Mouse (Mus musculus): ENCODE measurements at regions not wholly inside any gene's neighbourhood (a gene's known extent, or its start where the extent isn't known, plus 50 kb on each side); places are given as distances from the start of the nearest gene placed in this dataset.
"Not testable (repeated sequence)": the region's sequence is repeated elsewhere in the genome, so short reads cannot be mapped to it uniquely, and the experiment has no call there.

- ATAC-seq = peak; percentile 13; the same call in 1 of the 2 replicates
- WGBS (ENCODE audit: insufficient replicate concordance) = 67% methylated on average over 1 of the region's 1 CpGs
Observed at GRCm38 (mm10) chr5:97807171-97807570, 223.7 kb downstream of the Antxr2 start.

DNA sequence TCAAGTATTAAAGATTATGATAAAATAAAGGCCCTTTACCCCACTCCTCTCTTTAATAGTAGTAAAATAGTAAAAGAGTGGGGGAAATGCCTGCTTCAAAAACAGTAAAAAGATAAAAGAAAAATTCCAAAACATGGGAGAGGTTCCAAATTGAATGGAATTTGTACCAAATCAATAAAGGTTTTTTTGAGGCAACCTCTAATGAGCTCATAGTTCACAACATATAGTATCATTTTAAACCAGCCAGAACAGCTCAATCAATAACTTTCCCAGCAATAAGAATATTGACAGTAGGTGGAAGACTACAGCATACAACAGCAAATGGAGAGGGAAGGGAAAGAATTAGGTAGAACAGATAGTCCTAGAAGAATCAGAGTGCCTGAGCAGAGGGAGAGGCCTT is 224.1 kb downstream of the Antxr2 start:
- no peak for TF ChIP-seq CTCF (IDR thresholded peaks at IDR 0.05; ENCODE audit: low read depth)
- no peak for TF ChIP-seq EP300 (IDR thresholded peaks at IDR 0.05; ENCODE audit: low read depth)
- Histone ChIP-seq H3K9ac (replicated peaks) (no peak overlapping the region), H3K4me3 (ENCODE audit: low read depth, low read length) (no peak overlapping the region), H3K27ac (ENCODE audit: low read depth) (0 out of 2 replicates have a peak overlapping the region, but pooled peaks have one; percentile 16), H3K27me3 (ENCODE audit: insufficient read depth, low read length) (no peaks in the 10 kb centered on the region), H3K4me2 (ENCODE audit: low read depth, low read length) (no peak overlapping the region), H3K36me3 (replicated peaks; ENCODE audit: insufficient read depth, low read length) (no peaks in the 10 kb centered on the region), H3K4me1 (ENCODE audit: insufficient read depth) (no peaks in the 10 kb centered on the region), H3K9me3 (ENCODE audit: low read length) (no peaks in the 10 kb centered on the region)
- ATAC-seq (peak; percentile 62), DNase-seq (no peak)

More at GRCm38 (mm10) chr5:97807171-97807570, 223.7 kb downstream of the Antxr2 start:
- H3K4me3 ChIP-seq (ENCODE audit: low read depth, low read length) = no peak overlapping the region
- DNase-seq = no peak
- H3K4me2 ChIP-seq (ENCODE audit: low read depth, low read length) = no peak overlapping the region
- no peaks in the 10 kb centered on the region for H3K9me3 ChIP-seq (ENCODE audit: low read length)
- H3K9ac ChIP-seq (replicated peaks) = no peak overlapping the region
- no peaks in the 10 kb centered on the region for H3K4me1 ChIP-seq (ENCODE audit: insufficient read depth)
- H3K27me3 ChIP-seq (ENCODE audit: insufficient read depth, low read length) = no peaks in the 10 kb centered on the region
- TF ChIP-seq EP300 (IDR thresholded peaks at IDR 0.05; ENCODE audit: low read depth) (no peak), CTCF (IDR thresholded peaks at IDR 0.05; ENCODE audit: low read depth) (no peak)
- H3K36me3 ChIP-seq (replicated peaks; ENCODE audit: insufficient read depth, low read length) = no peaks in the 10 kb centered on the region
- H3K27ac ChIP-seq (ENCODE audit: low read depth) = 0 out of 2 replicates have a peak overlapping the region, but pooled peaks have one; percentile 16

DNA sequence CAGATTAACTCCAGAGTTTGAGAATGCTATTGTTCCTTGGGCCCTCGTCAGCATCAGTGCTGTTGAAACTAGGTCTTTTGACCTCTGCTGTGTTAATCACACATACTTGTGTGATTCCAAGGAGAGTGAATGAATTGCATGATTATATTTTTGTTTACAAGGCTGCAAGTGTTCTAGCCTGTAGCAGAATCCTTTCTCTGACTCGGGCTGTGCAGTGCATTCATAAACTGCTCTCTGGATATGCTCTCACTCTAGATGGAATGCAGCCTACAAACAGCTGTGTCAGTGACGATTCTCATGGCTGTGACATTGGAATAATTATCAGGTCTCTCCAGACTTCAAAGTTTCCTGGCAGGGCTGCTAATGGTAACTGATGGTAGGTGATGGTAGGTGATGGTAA is 230.8 kb downstream of the Antxr2 start:
- no peak overlapping the region for H3K4me2 ChIP-seq (ENCODE audit: low read depth, low read length)
- no peaks in the 10 kb centered on the region for H3K4me1 ChIP-seq (ENCODE audit: insufficient read depth)
- TF ChIP-seq EP300 (IDR thresholded peaks at IDR 0.05; ENCODE audit: low read depth) (no peak), CTCF (IDR thresholded peaks at IDR 0.05; ENCODE audit: low read depth) (no peak)
- no peaks in the 10 kb centered on the region for H3K36me3 ChIP-seq (replicated peaks; ENCODE audit: insufficient read depth, low read length)
- no peak for ATAC-seq
- no peak overlapping the region for H3K27ac ChIP-seq (ENCODE audit: low read depth)
- DNase-seq = no peak
- 53% methylated on average over 3 of the region's 3 CpGs for WGBS (ENCODE audit: insufficient replicate concordance)
- no peaks in the 10 kb centered on the region for H3K9me3 ChIP-seq (ENCODE audit: low read length)
- H3K4me3 ChIP-seq (ENCODE audit: low read depth, low read length) = no peak overlapping the region
- H3K27me3 ChIP-seq (ENCODE audit: insufficient read depth, low read length) = no peaks in the 10 kb centered on the region
- H3K9ac ChIP-seq (replicated peaks) = no peak overlapping the region

DNA sequence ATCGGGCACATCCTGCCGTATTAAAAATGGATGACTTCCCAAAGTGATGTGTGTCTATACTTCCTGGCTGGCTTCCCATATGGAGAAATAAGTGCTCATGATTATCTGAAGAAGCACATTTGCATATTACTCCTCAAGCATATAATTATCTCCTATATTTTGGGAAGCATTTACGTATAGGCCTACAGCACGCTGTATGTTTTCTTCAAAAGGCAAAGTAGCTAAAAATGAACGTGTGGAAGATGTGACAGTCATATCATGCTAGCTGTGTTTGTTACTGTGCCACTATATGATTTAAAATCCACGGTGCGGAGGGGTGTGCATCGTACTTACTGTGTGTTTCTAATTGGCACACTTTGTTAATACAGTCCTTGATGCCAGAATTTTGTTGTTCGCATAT is 242.7 kb downstream of the Antxr2 start:
- no peak overlapping the region for H3K4me2 ChIP-seq (ENCODE audit: low read depth, low read length)
- no peak for ATAC-seq
- no peaks in the 10 kb centered on the region for H3K27me3 ChIP-seq (ENCODE audit: insufficient read depth, low read length)
- no peaks in the 10 kb centered on the region for H3K9me3 ChIP-seq (ENCODE audit: low read length)
- H3K36me3 ChIP-seq (replicated peaks; ENCODE audit: insufficient read depth, low read length) = no peaks in the 10 kb centered on the region
- no peak overlapping the region for H3K4me3 ChIP-seq (ENCODE audit: low read depth, low read length)
- H3K27ac ChIP-seq (ENCODE audit: low read depth) = no peak overlapping the region
- H3K9ac ChIP-seq (replicated peaks) = no peak overlapping the region
- TF ChIP-seq CTCF (IDR thresholded peaks at IDR 0.05; ENCODE audit: low read depth) (no peak), EP300 (IDR thresholded peaks at IDR 0.05; ENCODE audit: low read depth) (no peak)
- WGBS (ENCODE audit: insufficient replicate concordance) = 81% methylated on average over 9 of the region's 9 CpGs
- no peak for DNase-seq
- no peaks in the 10 kb centered on the region for H3K4me1 ChIP-seq (ENCODE audit: insufficient read depth)

DNA sequence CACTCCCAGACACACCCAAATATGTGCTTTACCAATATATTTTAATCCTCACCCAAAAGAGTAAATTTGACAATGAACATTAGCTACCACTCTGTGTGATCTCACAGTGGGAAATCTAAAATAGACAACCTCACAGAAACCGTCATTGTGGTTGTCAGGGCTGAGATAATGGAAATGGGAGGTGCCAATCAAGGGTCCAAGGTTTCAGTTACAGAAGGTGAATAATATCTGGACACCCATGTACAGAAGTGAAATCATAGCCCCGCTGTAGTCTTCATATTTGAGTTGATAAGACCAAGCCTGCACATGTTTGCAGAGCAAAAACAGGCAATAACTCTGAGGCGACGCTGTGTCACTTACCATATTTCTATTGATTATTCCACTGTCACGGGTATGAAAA is 243.8 kb downstream of the Antxr2 start:
- TF ChIP-seq CTCF (IDR thresholded peaks at IDR 0.05; ENCODE audit: low read depth) (no peak), EP300 (IDR thresholded peaks at IDR 0.05; ENCODE audit: low read depth) (no peak)
- no peak for ATAC-seq
- no peak for DNase-seq
- no peak overlapping the region for H3K4me2 ChIP-seq (ENCODE audit: low read depth, low read length)
- H3K27me3 ChIP-seq (ENCODE audit: insufficient read depth, low read length) = no peaks in the 10 kb centered on the region
- H3K36me3 ChIP-seq (replicated peaks; ENCODE audit: insufficient read depth, low read length) = no peaks in the 10 kb centered on the region
- no peak overlapping the region for H3K9ac ChIP-seq (replicated peaks)
- H3K4me1 ChIP-seq (ENCODE audit: insufficient read depth) = no peaks in the 10 kb centered on the region
- H3K9me3 ChIP-seq (ENCODE audit: low read length) = no peaks in the 10 kb centered on the region
- H3K4me3 ChIP-seq (ENCODE audit: low read depth, low read length) = no peak overlapping the region
- 78% methylated on average over 5 of the region's 5 CpGs for WGBS (ENCODE audit: insufficient replicate concordance)
- H3K27ac ChIP-seq (ENCODE audit: low read depth) = no peak overlapping the region

- not testable (repeated sequence) for H3K4me1 ChIP-seq (ENCODE audit: insufficient read depth); H3K36me3 ChIP-seq (replicated peaks; ENCODE audit: insufficient read depth, low read length); H3K9ac ChIP-seq (replicated peaks); H3K4me3 ChIP-seq (ENCODE audit: low read depth, low read length); ATAC-seq; H3K27me3 ChIP-seq (ENCODE audit: insufficient read depth, low read length); H3K27ac ChIP-seq (ENCODE audit: low read depth); DNase-seq; H3K9me3 ChIP-seq (ENCODE audit: low read length); H3K4me2 ChIP-seq (ENCODE audit: low read depth, low read length)
- WGBS (ENCODE audit: insufficient replicate concordance) = 72% methylated on average over 3 of the region's 3 CpGs
Observed at GRCm38 (mm10) chr5:97775100-97775499, 255.7 kb downstream of the Antxr2 start.

DNA sequence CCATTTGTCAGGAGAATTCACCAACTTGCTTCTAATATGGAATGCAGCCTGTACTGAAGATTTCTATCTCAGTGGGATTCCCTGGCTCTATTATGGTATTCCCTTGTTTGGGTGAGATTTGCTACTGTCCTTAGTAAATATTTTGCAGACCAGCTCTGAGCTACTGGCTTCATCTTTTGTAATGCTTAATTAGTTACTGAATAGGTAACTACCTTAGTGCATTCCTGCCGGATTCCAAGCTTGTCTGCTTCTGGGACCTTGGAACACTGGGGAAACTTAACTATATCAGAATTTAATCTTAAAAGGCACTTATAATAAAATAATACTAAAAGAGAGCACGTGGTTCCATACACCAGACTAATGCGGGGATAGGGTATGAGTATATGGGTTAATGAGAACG is 257.4 kb downstream of the Antxr2 start:
- not testable (repeated sequence) for H3K9me3 ChIP-seq (ENCODE audit: low read length); H3K4me1 ChIP-seq (ENCODE audit: insufficient read depth); H3K27me3 ChIP-seq (ENCODE audit: insufficient read depth, low read length); DNase-seq; H3K4me3 ChIP-seq (ENCODE audit: low read depth, low read length); H3K4me2 ChIP-seq (ENCODE audit: low read depth, low read length); H3K9ac ChIP-seq (replicated peaks); ATAC-seq; H3K27ac ChIP-seq (ENCODE audit: low read depth); H3K36me3 ChIP-seq (replicated peaks; ENCODE audit: insufficient read depth, low read length)
- 64% methylated on average over 4 of the region's 4 CpGs for WGBS (ENCODE audit: insufficient replicate concordance)

All from liver, postnatal 0 days (tissue).